Mouse (Mus musculus) gastrocnemius, postnatal 10 days (tissue): ENCODE results near the gene Ephb1. TPM values are rescaled to one million over a fixed set of nuclear protein-coding genes. Genes with fewer than 3 reads are reported as not detected.

Experiments used
- DNase-seq: peaks from one replicate; pipeline ENCODE4 v3.0.0; 2021; ENCODE audit warnings: mixed read lengths
- long read RNA-seq, 2 experiments: library from polyadenylated mRNA; stranded (forward); transcript quantifications; one replicate each; pipeline ENCODE4 v2.0.0; 2021
- total RNA-seq, 2 experiments: library from RNA; stranded (reverse); gene quantifications; 2 replicates each; pipeline ENCODE4 v1.2.3; 2021

The Ephb1 gene
- total RNA-seq, result 1 to 10 TPM; 4.7 to 5.7 TPM
- long read RNA-seq, experiment 1, full-length matches to known transcripts, result 6 of 9 reads
- long read RNA-seq, experiment 1, partial matches to known transcripts, result 1 of 9 reads
- long read RNA-seq, experiment 1, other reads (novel, unspliced or antisense), result 2 of 9 reads
- long read RNA-seq, experiment 2, full-length matches to known transcripts, result 5 of 5 reads
- long read RNA-seq, experiment 2, partial matches to known transcripts, result 0 of 5 reads
- long read RNA-seq, experiment 2, other reads (novel, unspliced or antisense), result 0 of 5 reads

- DNase-seq, result peak; percentile 76
Measured at GRCm38 (mm10) chr9:102354561-102354973, at the start of gene Ephb1. Ephb1 (minus strand) TSS chr9:102354693.

GRCm38 (mm10) chr9:102403086-102404021 lies 48.9 kb upstream of the Ephb1 start:
- peak; percentile 42 for DNase-seq

GRCm38 (mm10) chr9:102402671-102403070 lies 48.2 kb upstream of the Ephb1 start:
- DNase-seq, result no peak

- DNase-seq, result no peak
Measured at GRCm38 (mm10) chr9:102388266-102388665, 33.8 kb upstream of the Ephb1 start.

GRCm38 (mm10) chr9:102386816-102387215 lies 32.3 kb upstream of the Ephb1 start:
- no peak for DNase-seq

- no peak for DNase-seq
Measured at GRCm38 (mm10) chr9:102380235-102380634, 25.7 kb upstream of the Ephb1 start.

GRCm38 (mm10) chr9:102374661-102375060 lies 20.2 kb upstream of the Ephb1 start:
- no peak for DNase-seq

GRCm38 (mm10) chr9:102373886-102374285 lies 19.4 kb upstream of the Ephb1 start:
- DNase-seq, result no peak

- DNase-seq, result no peak
Measured at GRCm38 (mm10) chr9:102371936-102372335, 17.4 kb upstream of the Ephb1 start.

- no peak for DNase-seq
Measured at GRCm38 (mm10) chr9:102371036-102371770, 16.7 kb upstream of the Ephb1 start.

- DNase-seq, result no peak
Measured at GRCm38 (mm10) chr9:102370141-102370540, 15.6 kb upstream of the Ephb1 start.

GRCm38 (mm10) chr9:102369141-102369540 lies 14.6 kb upstream of the Ephb1 start:
- DNase-seq, result no peak

- DNase-seq, result no peak
Measured at GRCm38 (mm10) chr9:102367796-102368195, 13.3 kb upstream of the Ephb1 start.

GRCm38 (mm10) chr9:102365536-102365935 lies 11.0 kb upstream of the Ephb1 start:
- no peak for DNase-seq

- DNase-seq, result no peak
Measured at GRCm38 (mm10) chr9:102359311-102359710, 4.8 kb upstream of the Ephb1 start.

GRCm38 (mm10) chr9:102358711-102359110 lies 4.2 kb upstream of the Ephb1 start:
- no peak for DNase-seq

- DNase-seq, result no peak
Measured at GRCm38 (mm10) chr9:102358011-102358410, 3.5 kb upstream of the Ephb1 start.

- DNase-seq, result no peak
Measured at GRCm38 (mm10) chr9:102356516-102356915, 2.0 kb upstream of the Ephb1 start.

GRCm38 (mm10) chr9:102355726-102356125 lies 1.2 kb upstream of the Ephb1 start:
- DNase-seq, result no peak

GRCm38 (mm10) chr9:102353636-102354491 lies 629 bp downstream of the Ephb1 start:
- peak; percentile 32 for DNase-seq

- DNase-seq, result peak; percentile 9
Measured at GRCm38 (mm10) chr9:102353056-102353635, 1.3 kb downstream of the Ephb1 start.
